Mouse (Mus musculus): ENCODE measurements around the gene Arl2bp. TPM values are rescaled to one million over a fixed set of nuclear protein-coding genes. Genes with fewer than 3 reads are reported as not detected.

Gene Arl2bp
- polyA plus RNA-seq, 2 experiments from 2014 or later = 22.2 to 28.4 TPM

DNA sequence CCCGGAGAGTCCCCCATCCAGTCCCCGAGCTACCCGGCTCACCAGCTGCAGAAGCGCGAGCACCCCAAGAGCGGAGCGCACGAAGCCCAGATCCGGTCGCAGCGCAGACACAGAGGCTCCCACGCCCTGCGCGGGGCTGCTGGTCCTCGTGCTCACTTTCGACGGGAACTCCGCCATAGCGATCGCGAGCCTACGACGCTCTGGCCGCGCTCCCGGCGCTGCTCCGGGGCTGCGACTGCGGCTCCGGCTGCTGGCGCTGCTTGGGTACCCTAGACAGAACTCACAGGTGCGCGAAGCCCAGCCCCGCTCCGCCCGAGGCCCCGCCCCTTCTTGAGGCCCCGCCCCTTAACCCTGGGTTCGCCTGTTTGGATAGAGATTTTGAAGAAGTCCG, 29.6 kb downstream of the Arl2bp start, which contains the start of gene Pllp:
Gene Pllp, minus strand, starts transcription at position 285 of the 391 bp plus-strand sequence.
- ATAC-seq = peak; percentile 41

- ATAC-seq = no peak
Observed at GRCm38 (mm10) chr8:94696566-94696965, 30.2 kb downstream of the Arl2bp start.

GRCm38 (mm10) chr8:94697956-94698355, 31.6 kb downstream of the Arl2bp start:
- no peak for ATAC-seq

- ATAC-seq = no peak
Observed at GRCm38 (mm10) chr8:94699366-94699765, 33.0 kb downstream of the Arl2bp start.

DNA sequence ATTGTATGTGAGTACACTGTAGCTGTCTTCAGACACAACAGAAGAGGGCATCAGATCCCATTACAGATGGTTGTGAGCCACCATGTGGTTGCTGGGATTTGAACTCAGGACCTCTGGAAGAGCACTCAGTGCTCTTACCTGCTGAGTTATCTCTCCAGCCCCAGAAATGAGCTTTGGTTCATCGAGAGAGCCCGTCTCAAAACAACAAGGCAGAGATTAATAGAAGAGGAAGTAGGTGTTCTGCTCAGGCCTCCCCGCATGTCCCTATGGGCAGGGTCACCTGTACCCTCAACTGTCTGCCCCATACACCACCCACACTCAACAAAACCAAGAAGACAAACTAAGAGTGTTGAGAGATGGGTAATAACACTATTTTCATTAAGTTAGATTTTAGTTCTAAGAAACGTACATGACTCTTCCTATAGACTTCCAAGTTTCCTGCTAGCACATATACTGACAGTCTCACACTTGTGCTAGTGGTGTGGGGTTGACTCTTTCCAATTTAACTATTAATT, 34.1 kb downstream of the Arl2bp start:
- ATAC-seq = no peak

DNA sequence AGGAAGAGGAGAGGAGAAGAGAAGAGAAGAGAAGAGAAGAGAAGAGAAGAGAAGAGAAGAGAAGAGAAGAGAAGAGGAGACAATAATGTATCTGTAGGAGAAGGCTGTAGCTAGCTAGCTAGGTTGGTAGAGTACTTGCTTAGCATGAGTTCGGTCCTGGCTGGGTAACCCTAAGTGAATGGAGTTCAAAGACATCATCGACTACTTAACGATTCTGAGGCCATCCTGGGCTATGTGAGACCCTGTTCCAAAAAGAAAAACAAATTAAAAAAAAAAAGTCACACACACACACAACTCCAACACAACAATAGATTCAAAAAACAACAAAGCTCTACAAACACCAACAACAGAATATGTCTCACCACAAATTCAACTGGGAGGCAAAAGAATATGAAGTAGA, 35.8 kb downstream of the Arl2bp start:
- no peak for ATAC-seq

DNA sequence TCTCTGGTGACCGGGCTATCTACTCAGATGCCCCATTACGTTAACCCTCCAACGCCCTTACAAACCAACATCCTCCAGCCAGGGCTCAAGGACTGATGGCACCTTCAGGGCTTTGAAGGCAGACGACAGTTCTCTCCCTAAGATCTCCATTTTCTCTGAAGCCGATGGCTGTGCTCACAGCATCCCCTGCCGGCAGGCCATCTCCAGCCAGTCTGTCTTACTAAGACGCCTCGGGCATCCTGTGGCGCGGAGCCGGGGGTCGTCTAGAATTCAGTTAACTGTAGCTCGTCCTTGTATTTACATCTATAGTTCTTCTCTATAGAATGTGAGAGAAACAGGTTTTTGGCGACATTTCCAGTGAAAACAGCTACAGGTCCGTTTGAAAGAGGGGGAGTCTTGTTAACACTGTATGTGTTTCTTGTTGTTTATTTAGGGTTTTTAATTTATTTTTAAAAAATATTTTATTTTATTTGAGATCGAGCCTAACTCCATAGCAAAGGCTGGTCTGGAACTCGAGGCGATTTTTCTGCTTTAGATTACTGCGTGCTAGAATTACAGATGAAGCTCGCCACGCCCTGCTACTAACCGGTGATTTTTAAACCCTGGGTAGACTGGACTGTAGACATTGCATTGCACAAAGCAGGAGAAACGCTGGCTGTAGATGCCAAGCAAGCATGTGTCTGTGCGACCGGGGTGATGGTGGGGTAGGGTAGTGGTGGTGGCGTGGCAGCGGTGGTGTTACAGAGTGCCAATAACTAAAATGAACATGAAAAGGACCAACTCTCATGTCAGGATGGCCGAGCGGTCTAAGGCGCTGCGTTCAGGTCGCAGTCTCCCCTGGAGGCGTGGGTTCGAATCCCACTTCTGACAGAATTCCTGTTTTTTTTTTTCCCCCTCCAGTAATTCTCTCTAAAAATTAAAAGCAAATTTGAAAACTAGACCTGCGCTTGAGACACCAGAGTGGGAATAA, 36.7 kb downstream of the Arl2bp start:
- peak; percentile 64 for ATAC-seq

- ATAC-seq = peak; percentile 73
Observed at GRCm38 (mm10) chr8:94703972-94704668, 37.7 kb downstream of the Arl2bp start.

DNA sequence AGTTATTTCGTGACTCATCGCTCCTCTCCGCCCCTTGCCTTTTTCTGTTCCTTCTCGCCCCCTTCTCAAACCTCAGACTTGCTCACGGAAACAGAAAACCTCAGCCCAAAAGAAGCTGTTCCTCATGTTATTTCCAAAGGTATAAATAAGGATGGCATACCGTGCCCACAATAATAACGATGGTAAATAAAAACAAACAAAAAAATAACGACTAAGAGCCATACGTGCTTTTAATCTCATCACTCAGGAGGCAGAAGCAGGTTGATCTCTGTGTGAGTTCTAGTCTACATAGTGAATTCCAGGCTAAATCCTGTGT, 38.2 kb downstream of the Arl2bp start:
- ATAC-seq = no peak

- no peak for ATAC-seq
Observed at GRCm38 (mm10) chr8:94705581-94706245, 39.3 kb downstream of the Arl2bp start.

- no peak for ATAC-seq
Observed at GRCm38 (mm10) chr8:94706732-94707395, 40.5 kb downstream of the Arl2bp start.

DNA sequence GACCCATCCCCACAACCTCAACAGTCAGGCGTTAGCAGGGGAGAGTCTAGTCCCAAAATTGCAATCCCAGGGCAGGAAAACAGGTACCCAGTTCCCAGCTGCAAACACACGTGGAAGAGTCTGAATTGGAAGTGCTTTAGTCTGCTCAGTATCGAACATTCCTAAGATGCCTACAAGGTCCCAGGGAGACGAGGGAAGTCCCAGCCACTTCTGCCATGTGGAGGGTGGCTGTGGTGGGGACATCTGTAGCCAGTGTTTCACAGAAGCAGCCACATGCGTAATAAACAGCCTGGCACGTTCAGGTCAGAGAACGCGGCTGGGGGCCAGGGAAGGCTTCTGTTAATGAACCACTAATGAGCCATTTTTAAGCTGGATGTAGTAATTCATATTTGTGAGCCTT, 43.9 kb downstream of the Arl2bp start:
- ATAC-seq = no peak

- no peak for ATAC-seq
Observed at GRCm38 (mm10) chr8:94711160-94711718, 44.8 kb downstream of the Arl2bp start.

GRCm38 (mm10) chr8:94714556-94714955, 48.2 kb downstream of the Arl2bp start:
- ATAC-seq = no peak

GRCm38 (mm10) chr8:94715871-94716270, 49.5 kb downstream of the Arl2bp start:
- ATAC-seq = no peak

DNA sequence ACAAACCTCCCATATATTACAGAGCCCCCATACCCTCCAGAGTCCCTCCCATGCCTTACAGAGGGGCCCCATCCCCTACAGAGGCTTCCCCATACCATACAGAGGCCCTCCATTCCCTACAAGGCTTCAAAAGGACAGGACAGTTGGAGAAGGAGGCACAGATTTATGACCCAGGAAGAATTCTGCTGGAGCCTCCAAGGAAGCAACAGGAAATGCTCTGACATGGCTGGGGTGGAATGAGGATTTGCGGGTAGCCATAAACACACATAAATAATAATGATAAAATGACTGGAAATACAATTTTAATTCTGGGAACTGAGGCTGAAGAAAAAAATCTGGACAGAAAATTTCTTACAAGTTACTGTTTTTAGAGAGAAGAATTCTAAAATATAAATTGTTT, 50.4 kb downstream of the Arl2bp start:
- ATAC-seq = no peak

Other genes with a start within 250 kb of the Arl2bp start
- 100 to 1,000 TPM; 186 to 214 TPM for gene Nlrc5, start 232.2 kb upstream of the Arl2bp start, polyA plus RNA-seq (2017; shearing (Covaris generic))
- gene Cpne2, start 133.6 kb upstream of the Arl2bp start, polyA plus RNA-seq (2017; shearing (Covaris generic)) = under 1 TPM; 0.39 to 0.92 TPM
- 10 to 100 TPM; 25.3 to 29.6 TPM for gene Rspry1, start 64.7 kb upstream of the Arl2bp start, polyA plus RNA-seq (2017; shearing (Covaris generic))
- 10 to 100 TPM; 80.6 to 84.1 TPM for gene Fam192a, start 64.6 kb upstream of the Arl2bp start, polyA plus RNA-seq (2017; shearing (Covaris generic))
- under 1 TPM in 1 of 2 experiments, not detected in 1; 0.47 TPM for gene Pllp, start 29.7 kb downstream of the Arl2bp start, polyA plus RNA-seq (2017; shearing (Covaris generic))
- gene Ccl22, start 79.0 kb downstream of the Arl2bp start, polyA plus RNA-seq (2017; shearing (Covaris generic)) = not detected
- not detected for gene Cx3cl1, start 105.4 kb downstream of the Arl2bp start, polyA plus RNA-seq (2017; shearing (Covaris generic))
- gene Ccl17, start 143.9 kb downstream of the Arl2bp start, polyA plus RNA-seq (2017; shearing (Covaris generic)) = not detected
- gene Coq9, start 171.7 kb downstream of the Arl2bp start, polyA plus RNA-seq (2017; shearing (Covaris generic)) = 10 to 100 TPM; 45.6 to 67.5 TPM
- gene Ciapin1, start 171.8 kb downstream of the Arl2bp start, polyA plus RNA-seq (2017; shearing (Covaris generic)) = 100 to 1,000 TPM in 1 of 2 experiments, 10 to 100 TPM in 1; 79.2 to 108 TPM
- 100 to 1,000 TPM in 1 of 2 experiments, 10 to 100 TPM in 1; 87.2 to 106 TPM for gene Polr2c, start 190.8 kb downstream of the Arl2bp start, polyA plus RNA-seq (2017; shearing (Covaris generic))
- 1 to 10 TPM in 1 of 2 experiments, under 1 TPM in 1; 0.92 to 1.1 TPM for gene Dok4, start 209.7 kb downstream of the Arl2bp start, polyA plus RNA-seq (2017; shearing (Covaris generic))